Mouse (Mus musculus) monocyte, adult 2 months (primary cell): ENCODE measurements around the gene Ppp2r3a.

Source experiments
- DNase-seq, 2 experiments: peaks; one replicate each; pipeline ENCODE4 v3.0.0; 2022; ENCODE audit warnings: low spot score in 2 of 2, low read depth in 1 of 2

Ppp2r3a gene

DNA sequence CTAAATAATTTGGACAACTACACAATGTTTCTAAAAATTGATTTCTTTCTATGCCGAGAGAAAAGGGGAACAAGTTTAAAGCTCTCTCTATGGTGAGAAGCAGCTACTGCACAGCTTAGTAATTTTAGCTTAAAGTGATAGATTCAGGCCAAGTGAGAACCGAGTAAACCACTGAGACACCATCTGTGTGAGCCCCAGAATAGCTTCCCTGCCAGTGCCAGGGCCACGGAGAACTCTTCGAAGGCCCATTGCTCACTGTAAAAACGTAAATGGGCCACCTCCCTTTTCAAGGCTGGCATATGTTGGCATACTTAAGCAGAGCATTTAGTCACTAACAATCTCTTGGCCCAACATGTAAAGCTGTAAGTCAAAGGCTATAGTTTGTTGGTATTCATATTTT lies 91.5 kb downstream of the Ppp2r3a start:
- no peak for DNase-seq

DNA sequence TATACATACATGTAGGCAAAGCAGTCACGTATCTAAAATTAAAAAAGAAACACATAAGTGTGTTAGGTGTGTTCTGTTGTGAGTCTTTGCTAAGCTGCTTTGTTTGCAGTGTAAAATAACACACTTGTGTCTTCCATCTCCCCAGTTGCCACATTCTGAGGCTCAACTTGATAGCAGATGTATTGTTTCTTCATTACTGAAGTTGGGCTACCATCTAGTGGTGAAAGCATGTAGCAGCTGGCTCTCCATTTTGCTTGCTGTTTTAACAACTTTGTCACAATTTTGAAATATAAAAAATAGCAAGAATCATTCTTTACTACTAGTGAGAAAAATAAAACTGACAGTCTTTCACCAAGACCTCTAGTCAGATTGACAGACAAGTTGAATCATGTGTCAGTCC lies 92.2 kb downstream of the Ppp2r3a start:
- no peak for DNase-seq

GRCm38 (mm10) chr9:101152872-101153271 lies 98.7 kb downstream of the Ppp2r3a start:
- DNase-seq, result no peak

DNA sequence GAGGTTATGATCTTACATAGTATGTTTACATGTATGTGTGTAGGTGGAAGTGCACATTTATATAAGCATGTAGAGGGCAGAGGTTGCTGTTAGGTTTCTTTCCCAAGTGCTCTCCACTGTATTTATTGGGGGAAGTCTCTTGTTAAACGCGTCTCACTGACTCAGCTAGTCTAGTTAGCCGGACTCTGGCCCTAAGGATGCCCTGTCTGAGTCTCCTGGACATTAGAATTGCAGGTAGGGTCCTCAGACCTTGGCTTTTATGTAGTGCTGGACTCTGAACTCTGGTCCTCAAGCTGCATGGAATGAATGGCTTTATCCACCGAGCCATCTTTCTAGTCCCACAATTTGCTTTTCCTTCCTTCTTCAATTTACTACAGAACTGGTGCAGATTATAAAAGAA lies 108.0 kb downstream of the Ppp2r3a start:
- DNase-seq, result no peak

- no peak for DNase-seq
These were observed 137.3 kb downstream of the Ppp2r3a start for GRCm38 (mm10) chr9:101114182-101114884.

GRCm38 (mm10) chr9:101113317-101113716 lies 138.3 kb downstream of the Ppp2r3a start:
- DNase-seq, result no peak

DNA sequence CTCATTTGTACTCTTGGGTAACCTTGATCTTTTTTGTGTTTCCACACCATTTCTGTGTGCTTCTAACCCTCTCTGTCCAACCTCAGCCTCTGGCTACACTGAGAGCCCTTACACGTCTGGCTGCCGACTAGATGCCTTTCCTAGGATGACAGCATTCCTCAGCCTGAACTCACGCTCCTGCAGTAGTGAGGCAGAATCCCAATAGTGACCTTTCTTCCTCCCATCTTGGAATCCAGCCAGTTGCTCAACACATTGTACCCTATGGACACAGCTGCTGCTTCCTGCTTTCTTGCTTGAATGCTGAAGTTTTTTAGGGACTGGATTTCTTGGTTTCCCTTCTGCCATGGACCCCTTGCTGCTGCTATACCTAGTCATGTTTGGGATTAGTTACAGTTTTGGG lies 141.6 kb downstream of the Ppp2r3a start:
- no peak for DNase-seq

- no peak for DNase-seq
These were observed 144.2 kb downstream of the Ppp2r3a start for GRCm38 (mm10) chr9:101107386-101107785.

DNA sequence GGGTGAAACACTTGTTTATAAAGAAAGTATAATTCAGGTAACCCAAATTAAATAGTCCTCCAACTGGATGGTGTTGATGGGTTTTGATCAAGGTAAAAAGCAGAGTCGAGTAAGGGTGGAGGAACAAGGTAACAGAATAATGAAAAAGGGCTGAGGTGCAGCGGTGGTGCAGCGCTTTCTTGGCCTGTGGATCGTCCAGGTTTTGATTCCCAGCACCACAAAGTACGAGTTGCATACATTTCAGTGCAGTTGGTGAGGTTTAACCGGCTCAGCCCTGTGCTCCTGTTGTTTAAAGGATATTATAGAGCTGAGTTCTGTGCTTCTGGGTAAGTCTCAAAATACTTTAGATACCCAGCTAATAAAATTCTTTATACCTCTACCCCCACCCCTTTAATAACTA lies 145.9 kb downstream of the Ppp2r3a start:
- DNase-seq, result no peak

GRCm38 (mm10) chr9:101104931-101105330 lies 146.7 kb downstream of the Ppp2r3a start:
- DNase-seq, result no peak

- DNase-seq, result no peak
These were observed 149.3 kb downstream of the Ppp2r3a start for GRCm38 (mm10) chr9:101102288-101102687.

DNA sequence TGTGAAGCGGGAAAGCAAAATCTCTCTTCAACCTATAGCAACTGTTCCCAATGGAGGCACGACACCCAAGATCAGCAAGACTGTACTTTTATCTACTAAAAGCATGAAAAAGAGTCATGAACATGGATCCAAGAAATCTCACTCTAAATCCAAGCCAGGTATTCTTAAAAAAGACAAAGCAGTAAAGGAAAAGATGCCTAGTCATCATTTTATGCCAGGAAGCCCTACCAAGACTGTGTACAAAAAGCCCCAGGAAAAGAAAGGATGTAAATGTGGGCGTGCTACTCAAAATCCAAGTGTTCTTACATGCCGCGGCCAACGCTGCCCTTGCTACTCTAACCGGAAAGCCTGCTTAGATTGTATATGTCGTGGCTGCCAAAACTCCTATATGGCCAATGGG lies 150.0 kb downstream of the Ppp2r3a start:
- DNase-seq, result no peak

DNA sequence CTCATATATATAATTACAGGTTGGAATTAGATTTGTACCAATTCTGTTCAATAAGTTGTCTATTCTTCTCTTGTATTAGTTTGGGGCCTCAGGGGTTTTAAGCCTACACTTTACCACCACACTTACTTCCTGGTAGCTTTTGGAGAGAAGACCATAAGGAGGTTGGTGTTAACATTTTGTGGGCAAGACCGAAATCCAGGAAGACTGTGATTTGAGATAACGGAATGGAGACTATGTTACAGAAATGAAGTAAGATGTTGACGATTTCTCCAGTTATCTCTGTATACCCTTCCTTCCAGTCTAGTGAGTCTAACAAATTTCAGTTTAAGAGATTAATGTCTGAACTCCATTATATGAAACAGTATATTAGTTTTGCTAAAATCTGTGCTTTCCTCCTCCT lies 151.4 kb downstream of the Ppp2r3a start:
- no peak for DNase-seq

- DNase-seq, result no peak
These were observed 152.2 kb downstream of the Ppp2r3a start for GRCm38 (mm10) chr9:101099445-101099844.

- DNase-seq, result no peak
These were observed 154.1 kb downstream of the Ppp2r3a start for GRCm38 (mm10) chr9:101097542-101097941.

- DNase-seq, result no peak
These were observed 155.1 kb downstream of the Ppp2r3a start for GRCm38 (mm10) chr9:101096461-101096860.

DNA sequence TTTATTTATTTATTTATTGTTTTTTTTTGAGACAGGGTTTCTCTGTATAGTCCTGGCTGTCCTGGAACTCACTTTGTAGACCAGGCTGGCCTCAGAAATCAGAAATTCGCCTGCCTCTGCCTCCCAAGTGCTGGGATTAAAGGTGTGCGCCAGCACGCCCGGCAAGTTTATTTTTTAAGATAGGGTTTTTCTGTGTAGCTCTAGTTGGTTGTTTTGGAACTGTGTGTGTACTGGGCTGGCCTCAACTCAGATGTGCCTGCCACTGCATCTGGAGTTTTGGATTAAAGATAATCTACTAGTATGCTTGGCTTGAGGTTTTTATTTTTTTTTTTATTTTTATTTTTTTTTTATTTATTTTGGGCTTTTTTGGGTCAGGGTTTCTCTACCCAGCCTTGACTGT lies 156.2 kb downstream of the Ppp2r3a start:
- DNase-seq, result no peak

DNA sequence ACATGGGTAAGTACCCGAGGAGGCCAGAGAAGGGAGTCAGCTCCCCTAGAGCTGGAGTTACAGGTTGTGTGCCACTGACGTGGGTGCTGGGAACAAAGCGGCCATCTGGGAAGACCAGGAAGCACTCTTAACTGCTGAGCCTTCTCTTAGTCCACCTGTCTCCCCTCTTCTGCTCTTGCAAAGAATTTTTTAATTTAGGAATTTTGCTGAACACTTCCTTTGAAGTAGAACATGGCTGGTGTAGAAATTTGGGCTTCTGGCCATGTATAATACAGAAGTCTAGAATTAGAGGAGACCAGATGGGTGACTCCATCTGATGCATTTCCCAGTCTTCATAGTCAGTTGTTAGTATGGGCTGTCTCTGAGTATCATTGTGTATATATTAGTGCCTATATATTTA lies 167.9 kb downstream of the Ppp2r3a start:
- DNase-seq, result no peak

DNA sequence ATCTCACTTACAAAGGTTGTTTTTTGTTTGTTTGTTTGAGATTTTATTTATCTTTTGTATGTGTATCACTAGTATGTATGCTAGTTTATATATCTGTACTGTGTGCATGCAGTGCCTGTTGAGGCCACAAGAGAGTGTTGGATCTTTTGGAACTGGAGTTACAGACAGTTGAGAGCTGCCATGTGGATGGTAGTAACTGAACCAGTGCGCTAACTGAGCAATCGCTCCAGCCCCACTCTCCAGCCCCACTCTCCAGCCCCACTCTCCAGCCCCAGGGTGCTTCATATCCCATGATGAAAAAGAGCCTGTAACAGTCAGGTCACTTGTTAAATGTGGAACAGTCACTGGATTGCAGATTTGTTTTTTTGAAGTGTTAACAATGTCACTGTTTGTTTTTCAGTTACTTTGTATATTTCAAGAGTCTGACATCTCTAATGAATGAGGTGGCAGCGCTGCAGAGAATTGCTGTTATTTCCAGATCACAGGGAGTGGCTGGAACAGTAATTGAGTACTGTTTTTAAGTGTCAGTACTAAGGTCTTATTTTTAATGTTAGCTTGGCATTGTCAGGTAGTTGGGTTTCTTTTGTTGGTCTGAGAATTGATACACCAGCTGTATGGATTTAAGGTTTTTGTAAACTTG lies 171.4 kb downstream of the Ppp2r3a start:
- no peak for DNase-seq

GRCm38 (mm10) chr9:101078579-101078978 lies 173.0 kb downstream of the Ppp2r3a start:
- DNase-seq, result no peak

DNA sequence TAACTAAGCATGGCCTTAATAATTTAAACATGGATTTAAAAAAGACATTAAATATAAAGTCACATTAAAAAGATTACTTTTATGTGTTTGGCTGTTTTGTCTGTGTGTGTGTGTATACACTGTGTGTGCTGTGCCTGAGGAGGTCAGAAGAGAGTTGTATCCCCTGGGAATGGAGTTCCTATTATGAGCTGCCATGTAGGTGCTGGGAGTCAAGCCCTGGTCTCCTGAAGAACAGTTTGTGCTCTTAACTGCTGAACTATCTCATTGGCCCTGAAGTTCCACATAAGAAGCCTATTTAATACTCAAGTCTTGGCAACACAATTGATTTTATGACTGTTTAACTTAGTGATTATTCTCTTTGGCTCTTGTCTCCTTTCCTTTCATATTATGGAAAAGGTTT lies 174.1 kb downstream of the Ppp2r3a start:
- no peak for DNase-seq

- no peak for DNase-seq
These were observed 175.3 kb downstream of the Ppp2r3a start for GRCm38 (mm10) chr9:101076095-101076875.
